Mouse (Mus musculus): ENCODE measurements around the gene Gm20696.

- no peak for TF ChIP-seq CTCF (IDR thresholded peaks at IDR 0.05; ENCODE audit: extremely low read depth, insufficient read depth, low read length)
- TF ChIP-seq POLR2A (IDR thresholded peaks at IDR 0.05; ENCODE audit: extremely low read depth, insufficient read depth, low read length): no peak
These were observed 182.3 kb downstream of the Gm20696 start for GRCm38 (mm10) chr6:99484197-99484725.
